Mouse (Mus musculus): ENCODE results near the gene Tex48. TPM values are rescaled to one million over a fixed set of nuclear protein-coding genes. Genes with fewer than 3 reads are reported as not detected.

Gene Tex48
- total and polyA plus RNA-seq, 3 experiments = not detected

DNA sequence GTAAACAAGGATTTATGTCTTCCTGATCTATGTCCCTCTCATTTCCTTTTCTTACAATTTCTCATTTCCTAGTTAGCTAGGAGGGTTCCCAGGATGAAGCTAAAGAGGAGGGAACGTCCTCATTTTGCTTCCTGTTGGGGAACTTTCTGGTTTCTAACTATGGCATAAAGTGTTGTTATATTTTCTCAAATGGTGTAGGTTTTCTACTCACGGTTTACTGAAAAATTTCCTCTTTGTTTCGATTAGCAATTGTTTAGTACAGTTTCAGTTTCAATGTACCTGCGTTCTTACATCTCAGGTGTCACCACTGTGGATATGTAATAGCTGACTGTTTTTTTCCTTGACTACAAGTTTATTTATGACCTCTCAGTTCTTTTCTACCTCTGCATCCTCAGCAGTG is 31.7 kb downstream of the Tex48 start:
- no peak for DNase-seq (ENCODE audit: low read depth, low spot score)
- Histone ChIP-seq H3K4me3 (ENCODE audit: control insufficient read depth in 1 of 2, insufficient read depth in 1 of 2, low read depth in 2 of 2, low read length in 2 of 2) (no peak overlapping the region), H3K79me2 (ENCODE audit: control insufficient read depth, insufficient read depth, low read length, poor library complexity) (no peaks in the 10 kb centered on the region), H3K27ac (ENCODE audit: control insufficient read depth, low read depth, low read length) (no peak overlapping the region), H3K36me3 (ENCODE audit: control insufficient read depth in 1 of 2, insufficient read depth in 2 of 2, low read length in 2 of 2) (no peaks in the 10 kb centered on the region), H3K9me3 (replicated peaks; ENCODE audit: insufficient read depth, low read length) (no peaks in the 10 kb centered on the region), H3K4me1 (ENCODE audit: control insufficient read depth in 1 of 2, insufficient read depth in 2 of 2, low read length in 2 of 2) (0 out of 4 replicates have a peak, but pooled peaks cover 0 to 4% of the 10 kb centered on the region in 2 experiments), H3K27me3 (ENCODE audit: control insufficient read depth in 1 of 2, insufficient read depth in 2 of 2, low read length in 2 of 2) (no peaks in the 10 kb centered on the region), H3K9ac (ENCODE audit: control insufficient read depth, low read depth, low read length, poor library complexity, severe bottlenecking) (no peak overlapping the region)
- TF ChIP-seq RCOR1 (IDR thresholded peaks at IDR 0.05; ENCODE audit: low read depth, low read length) (no peak), MAFK (IDR thresholded peaks at IDR 0.05; ENCODE audit: borderline replicate concordance, low read depth, low read length) (no peak), USF1 (IDR thresholded peaks at IDR 0.05; ENCODE audit: low read depth, low read length) (no peak), ZC3H11A (IDR thresholded peaks at IDR 0.05; ENCODE audit: low read depth, low read length) (no peak), POLR2AphosphoS2 (IDR thresholded peaks at IDR 0.05; ENCODE audit: low read length) (no peak), CTCF (IDR thresholded peaks at IDR 0.05 in 2 of 3, conservative IDR thresholded peaks at IDR 0.05 in 1 of 3; ENCODE audit: control insufficient read depth in 1 of 3, insufficient read depth in 1 of 3, low read depth in 2 of 3, low read length in 3 of 3, poor library complexity in 1 of 3, severe bottlenecking in 1 of 3) (no peak), SMC3 (IDR thresholded peaks at IDR 0.05; ENCODE audit: low read depth, low read length) (no peak), EP300 (IDR thresholded peaks at IDR 0.05; ENCODE audit: low read depth in 1 of 2, low read length in 2 of 2) (no peak), CHD2 (IDR thresholded peaks at IDR 0.05; ENCODE audit: low read length) (no peak), TCF12 (IDR thresholded peaks at IDR 0.05; ENCODE audit: low read depth, low read length) (no peak), E2F4 (IDR thresholded peaks at IDR 0.05; ENCODE audit: borderline replicate concordance, low read depth, low read length) (no peak), MXI1 (IDR thresholded peaks at IDR 0.05; ENCODE audit: low read depth, low read length) (no peak), SIN3A (IDR thresholded peaks at IDR 0.05; ENCODE audit: low read length) (no peak), GATA1 (IDR thresholded peaks at IDR 0.05; ENCODE audit: low read depth, low read length) (no peak)

DNA sequence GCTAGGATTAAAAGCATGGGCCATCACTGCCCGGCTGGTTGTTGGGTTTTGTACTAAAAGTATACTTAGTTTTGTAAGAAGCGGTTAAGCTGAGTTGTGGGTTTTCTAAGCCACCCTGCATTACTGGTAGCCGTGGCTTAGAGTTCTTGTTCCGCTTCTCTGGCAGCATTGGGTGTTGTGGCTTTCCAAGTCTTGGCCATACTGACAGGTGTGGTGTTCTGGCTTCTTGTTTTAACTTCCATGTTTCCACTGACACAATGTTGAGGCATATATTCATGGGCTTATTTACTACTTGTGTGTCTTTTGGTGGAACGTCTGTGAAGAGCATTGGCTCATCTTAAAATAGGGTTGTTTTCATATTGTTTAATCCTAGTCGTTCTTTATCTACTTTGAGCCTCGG is 32.2 kb downstream of the Tex48 start:
- Histone ChIP-seq H3K79me2 (ENCODE audit: control insufficient read depth, insufficient read depth, low read length, poor library complexity) (no peaks in the 10 kb centered on the region), H3K27me3 (ENCODE audit: control insufficient read depth in 1 of 2, insufficient read depth in 2 of 2, low read length in 2 of 2) (no peaks in the 10 kb centered on the region), H3K9ac (ENCODE audit: control insufficient read depth, low read depth, low read length, poor library complexity, severe bottlenecking) (no peak overlapping the region), H3K9me3 (replicated peaks; ENCODE audit: insufficient read depth, low read length) (no peaks in the 10 kb centered on the region), H3K4me3 (ENCODE audit: control insufficient read depth in 1 of 2, insufficient read depth in 1 of 2, low read depth in 2 of 2, low read length in 2 of 2) (no peak overlapping the region), H3K4me1 (ENCODE audit: control insufficient read depth in 1 of 2, insufficient read depth in 2 of 2, low read length in 2 of 2) (0 out of 4 replicates have a peak, but pooled peaks cover 0 to 4% of the 10 kb centered on the region in 2 experiments), H3K36me3 (ENCODE audit: control insufficient read depth in 1 of 2, insufficient read depth in 2 of 2, low read length in 2 of 2) (no peaks in the 10 kb centered on the region), H3K27ac (ENCODE audit: control insufficient read depth, low read depth, low read length) (no peak overlapping the region)
- TF ChIP-seq POLR2A (IDR thresholded peaks at IDR 0.05; ENCODE audit: control insufficient read depth in 1 of 2, insufficient read depth in 1 of 2, low read depth in 1 of 2, low read length in 2 of 2, poor library complexity in 1 of 2) (no peak), SIN3A (IDR thresholded peaks at IDR 0.05; ENCODE audit: low read length) (no peak), SMC3 (IDR thresholded peaks at IDR 0.05; ENCODE audit: low read depth, low read length) (no peak), MXI1 (IDR thresholded peaks at IDR 0.05; ENCODE audit: low read depth, low read length) (no peak), ELF1 (IDR thresholded peaks at IDR 0.05; ENCODE audit: low read depth, low read length) (no peak), RCOR1 (IDR thresholded peaks at IDR 0.05; ENCODE audit: low read depth, low read length) (no peak), ZC3H11A (IDR thresholded peaks at IDR 0.05; ENCODE audit: low read depth, low read length) (no peak), GATA1 (IDR thresholded peaks at IDR 0.05; ENCODE audit: low read depth, low read length) (no peak), POLR2AphosphoS2 (IDR thresholded peaks at IDR 0.05; ENCODE audit: low read length) (no peak), TBP (IDR thresholded peaks at IDR 0.05; ENCODE audit: low read depth, low read length) (no peak), CTCF (IDR thresholded peaks at IDR 0.05 in 2 of 3, conservative IDR thresholded peaks at IDR 0.05 in 1 of 3; ENCODE audit: control insufficient read depth in 1 of 3, insufficient read depth in 1 of 3, low read depth in 2 of 3, low read length in 3 of 3, poor library complexity in 1 of 3, severe bottlenecking in 1 of 3) (no peak), MAFK (IDR thresholded peaks at IDR 0.05; ENCODE audit: borderline replicate concordance, low read depth, low read length) (no peak), ZNF384 (IDR thresholded peaks at IDR 0.05; ENCODE audit: low read depth, low read length) (no peak), POLR2AphosphoS5 (IDR thresholded peaks at IDR 0.05; ENCODE audit: borderline replicate concordance, low read depth, low read length) (no peak)
- no peak for DNase-seq (ENCODE audit: low read depth, low spot score)

Measured in MEL (cell line).